Mouse (Mus musculus) thymus, adult 2 months (tissue): Measurements from ENCODE around the gene Spaca7. TPM values are rescaled to one million over a fixed set of nuclear protein-coding genes. Genes with fewer than 3 reads are reported as not detected.

Source experiments
- DNase-seq: peaks from one replicate; pipeline ENCODE4 v3.0.0; 2021
- H3K27ac ChIP-seq: fragments of 200-500 bp; 2 replicates; pipeline ENCODE4 v1.5.1; 2012; ENCODE audit warnings: low read length, control low read depth; ENCODE audit not compliant: control insufficient read depth, insufficient read depth
- H3K27me3 ChIP-seq: fragments of 200-500 bp; 2 replicates; pipeline ENCODE4 v1.6.1; 2012; ENCODE audit warnings: mild to moderate bottlenecking, low read length, moderate library complexity, mixed read lengths; ENCODE audit not compliant: control insufficient read depth, insufficient read depth
- H3K36me3 ChIP-seq: fragments of 200-500 bp; 2 replicates; pipeline ENCODE4 v1.6.1; 2012; ENCODE audit warnings: mild to moderate bottlenecking, low read length, moderate library complexity; ENCODE audit not compliant: control insufficient read depth, insufficient read depth
- H3K4me1 ChIP-seq: fragments of 200-500 bp; replicated peaks from 2 replicates; pipeline ENCODE4 v1.6.1; 2012; ENCODE audit warnings: low read length; ENCODE audit not compliant: control insufficient read depth, insufficient read depth
- H3K4me3 ChIP-seq: fragments of 200-500 bp; 2 replicates; pipeline ENCODE4 v1.5.1; 2012; ENCODE audit warnings: mild to moderate bottlenecking, low read length, control low read depth, moderate library complexity; ENCODE audit not compliant: control insufficient read depth, insufficient read depth
- CTCF ChIP-seq: fragments of 200-500 bp; IDR thresholded peaks from 2 replicates; pipeline ENCODE4 v1.5.1; 2012; ENCODE audit warnings: mild to moderate bottlenecking, control low read depth, low read length, moderate library complexity, borderline replicate concordance; ENCODE audit not compliant: control insufficient read depth, poor library complexity, insufficient read depth; ENCODE audit errors: extremely low read depth
- POLR2A ChIP-seq: fragments of 200-500 bp; IDR thresholded peaks from 2 replicates; pipeline ENCODE4 v1.6.1; 2012; ENCODE audit warnings: mild to moderate bottlenecking, low read length, control low read depth, moderate library complexity; ENCODE audit not compliant: control insufficient read depth, poor library complexity, insufficient read depth; ENCODE audit errors: extremely low read depth
- WGBS: fragments of 180-500 bp; shearing (Covaris S2); methylation state at CpG from one replicate; pipeline ENCODE4 v1.1.7; 2018; 5-methylcytosine and 5-hydroxymethylcytosine counted together
- polyA plus RNA-seq: library from polyadenylated mRNA; depleted of rRNA; stranded (reverse); fragments of >200 nt; gene quantifications from 2 replicates; pipeline ENCODE4 v1.2.3, GENCODE M21; 2012

Spaca7 gene
- polyA plus RNA-seq, 1 experiment: not detected

DNA sequence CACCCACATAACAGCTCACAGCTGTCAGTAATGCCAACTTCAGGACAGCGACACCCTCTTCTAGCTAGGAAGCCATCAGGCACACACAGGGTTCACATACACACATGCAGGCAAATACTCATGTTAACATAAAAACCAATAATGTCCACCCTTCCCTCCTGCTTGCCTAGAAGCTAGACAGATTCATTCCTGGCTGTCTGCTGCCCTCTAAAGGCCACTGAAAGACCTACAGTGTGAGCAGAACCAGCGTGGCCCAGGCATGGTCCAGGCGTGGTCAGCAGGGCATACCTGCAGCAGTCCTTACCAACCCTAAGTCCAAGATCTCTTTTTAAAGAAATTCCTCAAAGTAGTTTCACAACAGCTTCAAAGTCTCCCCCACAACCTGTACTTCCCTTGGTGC, 56.2 kb downstream of the Spaca7 start:
- no peak overlapping the region for H3K4me3 ChIP-seq
- H3K27me3 ChIP-seq: no peaks in the 10 kb centered on the region
- 90% methylated on average over 3 of the region's 3 CpGs for WGBS
- peak; percentile 40; the same call in 1 of the 2 replicates for TF ChIP-seq CTCF
- no peak for TF ChIP-seq POLR2A
- peaks cover 24% of the 10 kb centered on the region for H3K36me3 ChIP-seq
- H3K27ac ChIP-seq: no peak overlapping the region
- H3K4me1 ChIP-seq: no peaks in the 10 kb centered on the region
- DNase-seq: peak; percentile 25

DNA sequence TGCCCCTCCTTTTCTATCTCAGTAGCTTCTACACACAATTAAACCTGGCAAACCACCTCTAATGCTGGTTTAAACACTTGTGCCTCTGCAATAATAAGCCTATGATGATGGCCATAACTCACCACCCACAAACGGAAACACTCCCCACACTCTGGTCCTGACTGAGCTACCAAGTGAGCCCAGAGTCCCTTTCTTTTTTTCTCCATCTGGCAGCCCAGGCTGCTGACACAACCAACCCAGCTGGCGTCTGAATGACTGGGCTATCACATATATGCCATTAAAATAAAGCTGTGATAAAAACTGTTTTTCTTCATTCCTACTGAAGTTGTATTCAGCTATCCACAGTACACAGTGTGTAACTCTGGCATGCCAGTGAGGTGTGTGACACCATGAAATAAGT, 62.5 kb downstream of the Spaca7 start:
- Histone ChIP-seq H3K27ac (no peak overlapping the region), H3K36me3 (peaks cover 32% of the 10 kb centered on the region), H3K4me3 (no peak overlapping the region), H3K4me1 (no peaks in the 10 kb centered on the region), H3K27me3 (no peaks in the 10 kb centered on the region)
- TF ChIP-seq POLR2A (no peak), CTCF (no peak)
- DNase-seq: no peak
- 92% methylated on average over 2 of the region's 2 CpGs for WGBS

- no peak for DNase-seq
- H3K27me3 ChIP-seq: no peaks in the 10 kb centered on the region
- H3K36me3 ChIP-seq: peaks cover 33% of the 10 kb centered on the region
- WGBS: 97% methylated on average over 11 of the region's 11 CpGs
- H3K27ac ChIP-seq: no peak overlapping the region
- H3K4me3 ChIP-seq: no peak overlapping the region
- H3K4me1 ChIP-seq: no peaks in the 10 kb centered on the region
- no peak for TF ChIP-seq POLR2A
- no peak for TF ChIP-seq CTCF
Observed at GRCm38 (mm10) chr8:12638446-12638845, 65.6 kb downstream of the Spaca7 start.

- 95% methylated on average over 6 of the region's 6 CpGs for WGBS
- no peak for DNase-seq
- Histone ChIP-seq H3K36me3 (peaks cover 31% of the 10 kb centered on the region), H3K4me3 (no peak overlapping the region), H3K27ac (no peak overlapping the region), H3K27me3 (no peaks in the 10 kb centered on the region), H3K4me1 (no peaks in the 10 kb centered on the region)
- no peak for TF ChIP-seq POLR2A
- no peak for TF ChIP-seq CTCF
Observed at GRCm38 (mm10) chr8:12641527-12641926, 68.7 kb downstream of the Spaca7 start.

- peaks cover 36% of the 10 kb centered on the region for H3K36me3 ChIP-seq
- WGBS: 98% methylated on average over 8 of the region's 8 CpGs
- H3K27me3 ChIP-seq: no peaks in the 10 kb centered on the region
- no peak overlapping the region for H3K4me3 ChIP-seq
- H3K27ac ChIP-seq: no peak overlapping the region
- TF ChIP-seq POLR2A (no peak), CTCF (no peak)
- DNase-seq: no peak
- H3K4me1 ChIP-seq: no peaks in the 10 kb centered on the region
Observed at GRCm38 (mm10) chr8:12644341-12644740, 71.5 kb downstream of the Spaca7 start.

DNA sequence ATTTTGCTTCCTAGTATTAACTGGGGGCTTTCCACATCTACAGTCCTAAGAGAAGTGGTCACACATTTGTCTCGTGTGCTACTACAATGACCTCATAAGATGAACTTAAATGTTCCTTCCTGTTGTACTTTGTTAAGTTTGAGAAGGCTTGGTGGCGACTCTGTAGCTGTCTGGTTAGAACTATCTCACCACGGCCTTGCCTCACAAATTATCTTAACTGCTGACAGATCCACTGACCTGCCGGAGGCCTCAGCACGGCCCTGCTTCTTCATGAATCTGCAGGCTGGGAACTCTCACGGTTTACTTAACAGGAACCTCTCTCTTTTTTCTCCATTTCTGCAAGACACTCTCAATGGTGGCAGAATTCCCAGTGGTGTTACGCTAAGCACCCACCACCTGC, 72.1 kb downstream of the Spaca7 start:
- WGBS: 91% methylated on average over 7 of the region's 7 CpGs

GRCm38 (mm10) chr8:12646536-12646935, 73.7 kb downstream of the Spaca7 start:
- Histone ChIP-seq H3K4me1 (no peaks in the 10 kb centered on the region), H3K27me3 (no peaks in the 10 kb centered on the region), H3K36me3 (peaks cover 35% of the 10 kb centered on the region), H3K4me3 (no peak overlapping the region), H3K27ac (no peak overlapping the region)
- no peak for TF ChIP-seq CTCF
- no peak for TF ChIP-seq POLR2A
- WGBS: 95% methylated on average over 4 of the region's 4 CpGs
- DNase-seq: no peak

More for the DNA sequence above, 72.1 kb downstream of the Spaca7 start:
- no peaks in the 10 kb centered on the region for H3K27me3 ChIP-seq
- no peak overlapping the region for H3K4me3 ChIP-seq
- H3K27ac ChIP-seq: no peak overlapping the region
- no peak for DNase-seq
- H3K4me1 ChIP-seq: no peaks in the 10 kb centered on the region
- H3K36me3 ChIP-seq: peaks cover 37% of the 10 kb centered on the region
- TF ChIP-seq POLR2A: no peak
- no peak for TF ChIP-seq CTCF
